Mouse (Mus musculus) cortical plate, adult 2 months (tissue): ENCODE results near the gene Sun1.

Experiments used
- CTCF ChIP-seq: fragments of 200-500 bp; IDR thresholded peaks from 2 replicates; pipeline ENCODE4 v1.5.1; 2011; ENCODE audit warnings: mild to moderate bottlenecking, control low read depth, low read length; ENCODE audit not compliant: insufficient read depth; ENCODE audit errors: extremely low read depth
- POLR2A ChIP-seq: fragments of 200-500 bp; IDR thresholded peaks from 2 replicates; pipeline ENCODE4 v1.6.1; 2011; ENCODE audit warnings: mild to moderate bottlenecking, low read length, control low read depth; ENCODE audit not compliant: insufficient read depth; ENCODE audit errors: extremely low read depth

- TF ChIP-seq POLR2A (no peak), CTCF (no peak)
Observed at GRCm38 (mm10) chr5:139183601-139184000, 16.8 kb upstream of the Sun1 start.
